Mouse (Mus musculus): ENCODE data around the gene Tubgcp2. TPM values are rescaled to one million over a fixed set of nuclear protein-coding genes. Genes with fewer than 3 reads are reported as not detected.
A peak's percentile ranks its signal among the peaks of the same experiment; 100 is the strongest.

Gene Tubgcp2
- total RNA-seq, 2 experiments from 2014 or later, result 34.6 to 38.0 TPM

- DNase-seq (ENCODE audit: low spot score in 2 of 2), result no peak
These were observed 12.1 kb upstream of the Tubgcp2 start, which contains the start of gene Msx3 for GRCm38 (mm10) chr7:140048361-140049114. Msx3 (minus strand) TSS chr7:140049089.

GRCm38 (mm10) chr7:140047811-140048311 lies 11.4 kb upstream of the Tubgcp2 start:
- no peak for DNase-seq (ENCODE audit: low spot score in 2 of 2)

GRCm38 (mm10) chr7:140045546-140045945 lies 9.1 kb upstream of the Tubgcp2 start:
- no peak for DNase-seq (ENCODE audit: low spot score in 2 of 2)

- no peak for DNase-seq (ENCODE audit: low spot score in 2 of 2)
These were observed 6.3 kb upstream of the Tubgcp2 start for GRCm38 (mm10) chr7:140042728-140043127.

- DNase-seq (ENCODE audit: low spot score in 2 of 2), result no peak
These were observed 694 bp upstream of the Tubgcp2 start for GRCm38 (mm10) chr7:140037171-140037555.

- no peak for DNase-seq (ENCODE audit: low spot score in 2 of 2)
These were observed 1.0 kb downstream of the Tubgcp2 start for GRCm38 (mm10) chr7:140035456-140035855.

- no peak for DNase-seq (ENCODE audit: low spot score in 2 of 2)
These were observed 3.1 kb downstream of the Tubgcp2 start for GRCm38 (mm10) chr7:140033386-140033785.

GRCm38 (mm10) chr7:140032366-140032765 lies 4.1 kb downstream of the Tubgcp2 start:
- no peak for DNase-seq (ENCODE audit: low spot score in 2 of 2)

GRCm38 (mm10) chr7:140031771-140032170 lies 4.7 kb downstream of the Tubgcp2 start:
- DNase-seq (ENCODE audit: low spot score in 2 of 2), result no peak

- peak in 1 of 2 experiments; percentile 10 for DNase-seq (ENCODE audit: low spot score in 2 of 2)
These were observed 25.1 kb downstream of the Tubgcp2 start for GRCm38 (mm10) chr7:140011336-140011735.

GRCm38 (mm10) chr7:140007781-140008180 lies 28.7 kb downstream of the Tubgcp2 start:
- DNase-seq (ENCODE audit: low spot score in 2 of 2), result peak in 1 of 2 experiments; percentile 4

GRCm38 (mm10) chr7:140006861-140007611 lies 29.4 kb downstream of the Tubgcp2 start:
- DNase-seq (ENCODE audit: low spot score in 2 of 2), result no peak

GRCm38 (mm10) chr7:140004666-140005065 lies 31.8 kb downstream of the Tubgcp2 start:
- DNase-seq (ENCODE audit: low spot score in 2 of 2), result no peak

- DNase-seq (ENCODE audit: low spot score in 2 of 2), result no peak
These were observed 35.3 kb downstream of the Tubgcp2 start for GRCm38 (mm10) chr7:140001086-140001740.

GRCm38 (mm10) chr7:139998691-139999350 lies 37.6 kb downstream of the Tubgcp2 start:
- DNase-seq (ENCODE audit: low spot score in 2 of 2), result no peak

- DNase-seq (ENCODE audit: low spot score in 2 of 2), result no peak
These were observed 41.8 kb downstream of the Tubgcp2 start for GRCm38 (mm10) chr7:139994676-139995075.

GRCm38 (mm10) chr7:139994202-139994601 lies 42.3 kb downstream of the Tubgcp2 start:
- no peak for DNase-seq (ENCODE audit: low spot score in 2 of 2)

- no peak for DNase-seq (ENCODE audit: low spot score in 2 of 2)
These were observed 42.9 kb downstream of the Tubgcp2 start for GRCm38 (mm10) chr7:139993532-139993931.

GRCm38 (mm10) chr7:139992406-139992805 lies 44.1 kb downstream of the Tubgcp2 start, which contains the start of gene Adam8:
Adam8 (minus strand) TSS chr7:139992562.
- no peak for DNase-seq (ENCODE audit: low spot score in 2 of 2)

GRCm38 (mm10) chr7:139990864-139991394 lies 45.5 kb downstream of the Tubgcp2 start:
- DNase-seq (ENCODE audit: low spot score in 2 of 2), result no peak

GRCm38 (mm10) chr7:139988272-139988671 lies 48.2 kb downstream of the Tubgcp2 start:
- DNase-seq (ENCODE audit: low spot score in 2 of 2), result no peak
